Mouse (Mus musculus) liver, embryonic 13.5 days (tissue): Measurements from ENCODE around the gene Siae. TPM values are rescaled to one million over a fixed set of nuclear protein-coding genes. Genes with fewer than 3 reads are reported as not detected.

Experiments used
- ATAC-seq: fragments of 200-750 bp; cut with Nextera tagmentation; 2 replicates; pipeline ENCODE4 v1.8.0; 2017; ENCODE audit warnings: low read depth, mild to moderate bottlenecking, moderate number of reproducible peaks, moderate library complexity
- DNase-seq: peaks from one replicate; pipeline ENCODE4 v3.0.0; 2022
- H3K27ac ChIP-seq: fragments of 300-500 bp; sonication (generic); 2 replicates; pipeline ENCODE4 v1.5.1; 2015; ENCODE audit warnings: moderate library complexity, mild to moderate bottlenecking, inconsistent platforms
- H3K27me3 ChIP-seq: fragments of 300-500 bp; sonication (generic); 2 replicates; pipeline ENCODE4 v1.6.1; 2015; ENCODE audit warnings: mild to moderate bottlenecking, inconsistent platforms
- H3K36me3 ChIP-seq: fragments of 300-500 bp; sonication (generic); 2 replicates; pipeline ENCODE4 v1.6.1; 2015; ENCODE audit warnings: mild to moderate bottlenecking, inconsistent platforms
- H3K4me1 ChIP-seq: fragments of 300-500 bp; sonication (generic); replicated peaks from 2 replicates; pipeline ENCODE4 v1.6.1; 2015; ENCODE audit warnings: inconsistent platforms
- H3K4me2 ChIP-seq: fragments of 300-500 bp; sonication (generic); 2 replicates; pipeline ENCODE4 v1.6.1; 2015; ENCODE audit warnings: inconsistent platforms, mild to moderate bottlenecking, moderate library complexity
- H3K4me3 ChIP-seq: fragments of 300-500 bp; sonication (generic); replicated peaks from 2 replicates; pipeline ENCODE4 v1.5.1; 2015; ENCODE audit warnings: mild to moderate bottlenecking, inconsistent platforms
- H3K9ac ChIP-seq: fragments of 300-500 bp; sonication (generic); 2 replicates; pipeline ENCODE4 v1.6.1; 2015; ENCODE audit warnings: mild to moderate bottlenecking, inconsistent platforms
- H3K9me3 ChIP-seq: fragments of 300-500 bp; sonication (generic); replicated peaks from 2 replicates; pipeline ENCODE4 v1.6.1; 2016; ENCODE audit warnings: inconsistent platforms
- WGBS: fragments of 180-500 bp; shearing (Covaris S2); methylation state at CpG from one replicate; pipeline ENCODE4 v1.1.7; 2015; ENCODE audit not compliant: insufficient replicate concordance; 5-methylcytosine and 5-hydroxymethylcytosine counted together
- polyA plus RNA-seq: library from polyadenylated mRNA; unstranded; fragments of >200 nt; fragmentation: Nextera tagmentation; extraction: Ambion mirVana; gene quantifications from 2 replicates; pipeline ENCODE4 v1.2.1, GENCODE M21; 2015

Siae gene
- polyA plus RNA-seq, 1 experiment from 2014 or later = 4.3 TPM

GRCm38 (mm10) chr9:37543869-37544440, 11.5 kb upstream of the Siae start:
- peak overlapping the region; percentile 54 for H3K4me3 ChIP-seq
- H3K27me3 ChIP-seq = peaks cover 13% of the 10 kb centered on the region
- H3K9ac ChIP-seq = no peak overlapping the region
- H3K36me3 ChIP-seq = no peaks in the 10 kb centered on the region
- H3K4me1 ChIP-seq = peaks cover 20% of the 10 kb centered on the region
- peak overlapping the region; percentile 71 for H3K4me2 ChIP-seq
- H3K27ac ChIP-seq = no peak overlapping the region
- H3K9me3 ChIP-seq = no peaks in the 10 kb centered on the region
- no peak for DNase-seq
- no peak for ATAC-seq
- WGBS = 49% methylated on average over 12 of the region's 12 CpGs

GRCm38 (mm10) chr9:37544447-37545165, 10.9 kb upstream of the Siae start:
- Histone ChIP-seq H3K27me3 (peaks cover 13% of the 10 kb centered on the region), H3K9ac (peak overlapping the region; percentile 31; the same call in 1 of the 2 replicates), H3K4me2 (peak overlapping the region; percentile 71), H3K36me3 (no peaks in the 10 kb centered on the region), H3K9me3 (no peaks in the 10 kb centered on the region), H3K4me3 (peak overlapping the region; percentile 54), H3K27ac (no peak overlapping the region), H3K4me1 (peaks cover 20% of the 10 kb centered on the region)
- 3% methylated on average over 29 of the region's 29 CpGs for WGBS
- ATAC-seq (peak; percentile 70), DNase-seq (peak; percentile 43)

- H3K27me3 ChIP-seq = peaks cover 14% of the 10 kb centered on the region
Measured at GRCm38 (mm10) chr9:37545166-37545610, 10.3 kb upstream of the Siae start.

GRCm38 (mm10) chr9:37545847-37546452, 9.5 kb upstream of the Siae start:
- H3K27me3 ChIP-seq = peaks cover 22% of the 10 kb centered on the region
- no peak for DNase-seq
- H3K9ac ChIP-seq = no peak overlapping the region
- H3K9me3 ChIP-seq = no peaks in the 10 kb centered on the region
- H3K4me3 ChIP-seq = no peak overlapping the region
- H3K36me3 ChIP-seq = no peaks in the 10 kb centered on the region
- ATAC-seq = no peak
- no peak overlapping the region for H3K4me2 ChIP-seq
- 59% methylated on average over 27 of the region's 27 CpGs for whole genome bisulfite sequencing
- no peak overlapping the region for H3K27ac ChIP-seq
- H3K4me1 ChIP-seq = peaks cover 20% of the 10 kb centered on the region

More at GRCm38 (mm10) chr9:37545166-37545610, 10.3 kb upstream of the Siae start:
- WGBS = 37% methylated on average over 17 of the region's 17 CpGs
- DNase-seq (no peak), ATAC-seq (0 out of 2 replicates have a peak, but pooled peaks have one; percentile 14)
- H3K4me3 ChIP-seq = peak overlapping the region; percentile 54
- no peak overlapping the region for H3K9ac ChIP-seq
- H3K4me1 ChIP-seq = peaks cover 20% of the 10 kb centered on the region
- no peaks in the 10 kb centered on the region for H3K36me3 ChIP-seq
- H3K4me2 ChIP-seq = peak overlapping the region; percentile 71
- no peaks in the 10 kb centered on the region for H3K9me3 ChIP-seq
- no peak overlapping the region for H3K27ac ChIP-seq

GRCm38 (mm10) chr9:37546889-37547288, 8.6 kb upstream of the Siae start:
- no peak overlapping the region for H3K9ac ChIP-seq
- WGBS = 74% methylated on average over 1 of the region's 1 CpGs
- peaks cover 27% of the 10 kb centered on the region for H3K4me1 ChIP-seq
- H3K4me3 ChIP-seq = no peak overlapping the region
- ATAC-seq (no peak), DNase-seq (no peak)
- peaks cover 30% of the 10 kb centered on the region for H3K27me3 ChIP-seq
- no peaks in the 10 kb centered on the region for H3K36me3 ChIP-seq
- H3K27ac ChIP-seq = no peak overlapping the region
- no peak overlapping the region for H3K4me2 ChIP-seq
- no peaks in the 10 kb centered on the region for H3K9me3 ChIP-seq

GRCm38 (mm10) chr9:37550435-37550834, 5.1 kb upstream of the Siae start:
- H3K27ac ChIP-seq = no peak overlapping the region
- no peak overlapping the region for H3K4me2 ChIP-seq
- H3K36me3 ChIP-seq = no peaks in the 10 kb centered on the region
- H3K4me3 ChIP-seq = no peak overlapping the region
- ATAC-seq = no peak
- H3K4me1 ChIP-seq = peaks cover 47% of the 10 kb centered on the region
- peaks cover 41% of the 10 kb centered on the region for H3K27me3 ChIP-seq
- no peak for DNase-seq
- 51% methylated on average over 1 of the region's 1 CpGs for WGBS
- no peak overlapping the region for H3K9ac ChIP-seq
- H3K9me3 ChIP-seq = no peaks in the 10 kb centered on the region

GRCm38 (mm10) chr9:37551751-37552531, 3.6 kb upstream of the Siae start:
- Histone ChIP-seq H3K4me1 (peaks cover 44% of the 10 kb centered on the region), H3K9ac (peak overlapping the region; percentile 56), H3K27ac (no peak overlapping the region), H3K36me3 (no peaks in the 10 kb centered on the region), H3K4me3 (peak overlapping the region; percentile 58), H3K27me3 (peaks cover 30% of the 10 kb centered on the region), H3K9me3 (no peaks in the 10 kb centered on the region), H3K4me2 (peak overlapping the region; percentile 80)
- 2% methylated on average over 23 of the region's 23 CpGs for WGBS
- DNase-seq = no peak
- no peak for ATAC-seq

GRCm38 (mm10) chr9:37552536-37553293, 2.8 kb upstream of the Siae start, which contains the start of gene Nrgn:
Gene Nrgn, minus strand, starts transcription at chr9:37552904.
- peaks cover 44% of the 10 kb centered on the region for H3K4me1 ChIP-seq
- no peak within 1 kb of the TSS for H3K27ac ChIP-seq
- peak; percentile 86 for ATAC-seq
- H3K27me3 ChIP-seq = peaks cover 30% of the 10 kb centered on the region
- WGBS = 3% methylated on average over 31 of the region's 31 CpGs
- H3K4me3 ChIP-seq = peak within 1 kb of the TSS; percentile 58
- H3K9me3 ChIP-seq = no peaks in the 10 kb centered on the region
- H3K36me3 ChIP-seq = no peaks in the 10 kb centered on the region
- H3K4me2 ChIP-seq = peak within 1 kb of the TSS; percentile 80
- DNase-seq = peak; percentile 63
- H3K9ac ChIP-seq = peak within 1 kb of the TSS; percentile 56

- peak; percentile 69 for ATAC-seq
- peaks cover 30% of the 10 kb centered on the region for H3K27me3 ChIP-seq
- H3K4me1 ChIP-seq = peaks cover 44% of the 10 kb centered on the region
- DNase-seq = peak; percentile 29
- H3K4me2 ChIP-seq = no peak overlapping the region
- H3K9ac ChIP-seq = no peak overlapping the region
- no peaks in the 10 kb centered on the region for H3K9me3 ChIP-seq
- H3K4me3 ChIP-seq = no peak overlapping the region
- 15% methylated on average over 1 of the region's 1 CpGs for WGBS
- peak overlapping the region; percentile 59; the same call in 1 of the 2 replicates for H3K27ac ChIP-seq
- no peaks in the 10 kb centered on the region for H3K36me3 ChIP-seq
Measured at GRCm38 (mm10) chr9:37554279-37554678, 1.2 kb upstream of the Siae start.

GRCm38 (mm10) chr9:37556366-37556765, 868 bp downstream of the Siae start:
- H3K36me3 ChIP-seq = no peaks in the 10 kb centered on the region
- no peak for DNase-seq
- peaks cover 18% of the 10 kb centered on the region for H3K27me3 ChIP-seq
- H3K9ac ChIP-seq = no peak overlapping the region
- no peak overlapping the region for H3K4me2 ChIP-seq
- WGBS = 44% methylated on average over 3 of the region's 3 CpGs
- peaks cover 42% of the 10 kb centered on the region for H3K4me1 ChIP-seq
- no peak for ATAC-seq
- H3K9me3 ChIP-seq = no peaks in the 10 kb centered on the region
- no peak overlapping the region for H3K27ac ChIP-seq
- H3K4me3 ChIP-seq = no peak overlapping the region
